Mouse (Mus musculus) megakaryocyte-erythroid progenitor cell, adult 5 weeks (primary cell): Measurements from ENCODE around the gene Ubqln2. TPM values are rescaled to one million over a fixed set of nuclear protein-coding genes. Genes with fewer than 3 reads are reported as not detected.

Experiments
- polyA plus RNA-seq: library from polyadenylated mRNA; stranded (reverse); fragments of >175 nt; gene quantifications from 2 replicates; pipeline ENCODE4 v1.2.3, GENCODE M21; 2012

Ubqln2 gene
- 68.4 and 69.0 TPM in 2 replicates for polyA plus RNA-seq

GRCm38 (mm10) chrX:153497688-153498516 lies at the start of gene Ubqln2:
Ubqln2 (plus strand) TSS chrX:153498227.

Other genes starting within 250 kb of the Ubqln2 start
- not detected in 2 replicates for gene Cypt3, start 60.4 kb downstream of the Ubqln2 start, polyA plus RNA-seq
- gene Kctd12b, start 198.2 kb downstream of the Ubqln2 start, polyA plus RNA-seq = 0.03 and 0.05 TPM in 2 replicates
- gene Nbdy, start 225.4 kb downstream of the Ubqln2 start, polyA plus RNA-seq = 51.7 and 61.6 TPM in 2 replicates